Mouse (Mus musculus) testis, adult 2 months (tissue): ENCODE data around the gene Gm12800.
"Not testable (repeated sequence)": the region's sequence is repeated elsewhere in the genome, so short reads cannot be mapped to it uniquely, and the experiment has no call there.

Source experiments
- CTCF ChIP-seq: fragments of 200-500 bp; IDR thresholded peaks from 2 replicates; pipeline ENCODE4 v1.5.1; 2012; ENCODE audit warnings: low read depth, mild to moderate bottlenecking, inconsistent platforms, low read length, moderate library complexity; ENCODE audit not compliant: control insufficient read depth, insufficient read depth, insufficient replicate concordance
- POLR2A ChIP-seq: fragments of 200-500 bp; IDR thresholded peaks from 2 replicates; pipeline ENCODE4 v1.6.1; 2012; ENCODE audit warnings: low read depth, mild to moderate bottlenecking, inconsistent platforms, low read length, moderate library complexity; ENCODE audit not compliant: control insufficient read depth

DNA sequence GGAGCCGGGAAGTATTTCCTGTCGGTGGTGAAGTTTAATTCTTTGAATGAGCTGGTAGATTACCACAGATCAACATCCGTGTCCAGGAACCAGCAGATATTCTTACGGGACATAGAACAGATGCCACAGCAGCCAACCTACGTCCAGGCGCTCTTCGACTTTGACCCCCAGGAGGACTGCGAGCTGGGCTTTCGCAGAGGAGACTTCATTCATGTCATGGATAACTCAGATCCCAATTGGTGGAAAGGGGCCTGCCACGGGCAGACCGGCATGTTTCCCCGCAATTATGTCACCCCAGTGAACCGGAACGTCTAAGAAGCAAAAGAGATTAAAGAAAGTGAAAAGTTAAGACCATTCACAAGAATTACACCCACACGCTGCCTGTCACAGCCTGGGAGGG is 33.2 kb upstream of the Gm12800 start:
- not testable (repeated sequence) for TF ChIP-seq POLR2A, CTCF
